ENCODE assay signal across 9 mouse cellular contexts in the genomic region with DNA sequence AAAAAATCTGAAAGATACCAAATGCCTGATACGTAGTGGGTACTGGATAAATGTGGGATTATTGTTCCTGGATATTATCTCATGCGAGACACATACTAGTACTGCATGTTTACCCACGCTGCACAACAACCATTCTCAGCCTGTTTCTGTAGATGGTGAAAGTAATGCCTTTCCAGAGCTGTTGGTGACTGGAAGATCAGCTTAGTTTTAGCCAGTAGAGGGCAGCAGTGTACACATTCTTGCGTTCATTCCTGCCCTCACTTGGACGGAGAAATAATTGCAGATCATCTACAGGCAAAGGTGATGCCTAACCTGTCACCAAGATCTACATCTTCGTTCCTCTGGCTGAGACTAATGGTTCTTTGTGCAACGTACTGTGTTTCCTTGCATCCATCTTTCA.
A peak's percentile ranks its signal among the peaks of the same experiment; 100 is the strongest.
DNase-seq lines count a peak whose midpoint lies in the region; ATAC-seq lines count a peak whose summit lies in the region.
"Had no signal": no experiment of that assay in that cellular context is flagged by ENCODE, and none has a peak within 500 bp of the region (broad histone marks: within the 10 kb centered on the region; RNA-seq: fewer than 3 reads in every experiment).

No protein-coding gene starts in this region.

- DNase-seq in heart, adult 18-20 months: peak; percentile 4 to 30
- no peak for DNase-seq in heart, embryonic 10.5 days (ENCODE audit: low spot score)
- DNase-seq in CD4-positive, CD25-positive, alpha-beta regulatory T cell, adult 2 months (ENCODE audit: low read depth, low spot score): peak; percentile 64
- peak; percentile 17 for DNase-seq in c-Kit-positive CD71-positive TER-119-positive erythroid progenitor cells, embryonic 14.5 days (ENCODE audit: low spot score)
- DNase-seq in layer of hippocampus, adult 11-12 months (ENCODE audit: low spot score): peak; percentile 80
- peak; percentile 24 for DNase-seq in lung, postnatal 25 days (ENCODE audit: low spot score)
- DNase-seq in testis, postnatal 14 days (ENCODE audit: low spot score): peak; percentile 3

- no peak overlapping the region for H3K4me3 ChIP-seq in heart, embryonic 10.5 days
- H3K4me3 ChIP-seq in forebrain, embryonic 13.5 days: no peak overlapping the region
- H3K4me3 ChIP-seq: limb, embryonic 15.5 days had no signal

- WGBS in heart, embryonic 10.5 days: 38% methylated on average over 7 of the region's 7 CpGs
- 45% methylated on average over 7 of the region's 7 CpGs for WGBS in forebrain, embryonic 13.5 days

- ATAC-seq in forebrain, embryonic 13.5 days: peak; percentile 51; the same call in 1 of the 2 replicates

- no peak overlapping the region for H3K9ac ChIP-seq in forebrain, embryonic 13.5 days
- H3K9ac ChIP-seq: limb, embryonic 15.5 days had no signal

- H3K36me3 ChIP-seq in heart, embryonic 10.5 days: no peaks in the 10 kb centered on the region
- H3K36me3 ChIP-seq in forebrain, embryonic 13.5 days (ENCODE audit: poor library complexity, severe bottlenecking): 0 out of 2 replicates have a peak, but pooled peaks cover 3% of the 10 kb centered on the region
- H3K36me3 ChIP-seq: limb, embryonic 15.5 days had no signal

- no peak overlapping the region for H3K27ac ChIP-seq in heart, embryonic 10.5 days
- no peak overlapping the region for H3K27ac ChIP-seq in forebrain, embryonic 13.5 days
- H3K27ac ChIP-seq: limb, embryonic 15.5 days had no signal

- no peak overlapping the region for H3K4me2 ChIP-seq in forebrain, embryonic 13.5 days
- H3K4me2 ChIP-seq: limb, embryonic 15.5 days had no signal

- H3K9me3 ChIP-seq in heart, embryonic 10.5 days: no peaks in the 10 kb centered on the region
- H3K9me3 ChIP-seq in forebrain, embryonic 13.5 days (replicated peaks): no peaks in the 10 kb centered on the region
- H3K9me3 ChIP-seq: limb, embryonic 15.5 days had no signal

- no peaks in the 10 kb centered on the region for H3K27me3 ChIP-seq in heart, embryonic 10.5 days (ENCODE audit: insufficient read depth, poor library complexity, severe bottlenecking)
- H3K27me3 ChIP-seq in forebrain, embryonic 13.5 days: no peaks in the 10 kb centered on the region
- H3K27me3 ChIP-seq: limb, embryonic 15.5 days had no signal

- H3K4me1 ChIP-seq in heart, embryonic 10.5 days: no peaks in the 10 kb centered on the region
- no peaks in the 10 kb centered on the region for H3K4me1 ChIP-seq in forebrain, embryonic 13.5 days
- H3K4me1 ChIP-seq: limb, embryonic 15.5 days had no signal
